Mouse (Mus musculus): ENCODE results near the gene Ap4s1.

Gene Ap4s1

DNA sequence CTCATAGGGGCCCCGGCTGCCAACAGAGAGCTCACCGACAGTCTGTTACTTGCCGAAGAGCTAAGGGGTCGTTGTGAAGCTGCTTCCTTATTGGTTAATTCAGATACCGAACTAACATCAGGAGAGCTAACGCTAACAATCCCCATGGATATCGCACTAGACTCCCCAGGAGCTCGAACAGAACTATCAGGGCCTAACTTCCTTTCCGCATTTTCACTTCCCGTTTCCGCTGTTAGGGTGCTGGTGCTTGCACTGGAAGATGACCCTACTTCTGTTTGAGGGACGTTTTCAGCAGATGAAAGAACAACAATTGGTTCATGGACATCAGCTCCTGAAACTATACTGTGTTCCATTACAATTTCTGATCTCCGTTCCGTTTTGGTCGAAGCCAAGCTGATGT is 77.9 kb downstream of the Ap4s1 start:
- no peak for DNase-seq (ENCODE audit: low read depth, low spot score)

DNA sequence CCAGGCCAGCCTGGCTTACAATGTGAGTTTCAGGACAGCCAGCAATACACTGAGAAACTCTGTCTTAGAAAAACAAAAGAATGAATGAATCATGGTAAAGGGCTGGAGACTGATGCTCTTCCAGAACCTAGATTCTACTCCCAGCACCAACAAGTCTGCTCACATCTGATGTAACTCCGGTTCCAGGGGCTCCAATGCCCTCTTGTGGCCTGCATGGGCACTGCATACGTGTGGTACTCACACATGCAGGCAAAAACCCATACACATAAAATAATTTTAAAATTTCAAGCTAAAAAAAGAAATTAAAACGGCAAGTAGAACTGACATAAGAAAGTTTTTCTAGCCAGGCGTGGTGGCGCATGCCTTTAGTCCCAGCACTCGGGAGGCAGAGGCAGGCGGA is 94.0 kb downstream of the Ap4s1 start:
- DNase-seq (ENCODE audit: low read depth, low spot score) = peak; percentile 39
